Mouse (Mus musculus): ENCODE measurements around the gene 5430427O19Rik. TPM values are rescaled to one million over a fixed set of nuclear protein-coding genes. Genes with fewer than 3 reads are reported as not detected.

Gene 5430427O19Rik
- polyA plus RNA-seq, 1 experiment from 2014 or later, result 0.05 TPM

DNA sequence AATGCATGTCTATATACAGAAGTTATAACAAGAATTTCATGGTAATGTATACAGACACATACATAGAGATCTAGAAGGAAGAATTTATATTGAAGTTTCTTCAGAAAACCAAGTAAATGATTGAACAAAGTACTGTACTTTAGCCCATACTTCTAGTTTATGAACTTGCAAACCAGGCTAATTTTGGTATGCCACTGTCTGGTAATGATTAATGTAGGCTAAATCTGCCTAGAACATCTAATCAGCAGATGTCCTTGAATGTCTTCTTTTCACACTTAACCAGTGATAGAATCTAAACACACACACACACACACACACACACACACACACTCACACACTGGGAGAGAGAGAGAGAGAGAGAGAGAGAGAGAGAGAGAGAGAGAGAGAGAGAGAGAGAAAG, 8.1 kb downstream of the 5430427O19Rik start:
- H3K27me3 ChIP-seq, result no peaks in the 10 kb centered on the region
- H3K4me3 ChIP-seq (replicated peaks), result no peak overlapping the region
- no peaks in the 10 kb centered on the region for H3K36me3 ChIP-seq
- no peak overlapping the region for H3K4me2 ChIP-seq
- H3K27ac ChIP-seq, result no peak overlapping the region
- H3K9ac ChIP-seq (replicated peaks), result no peak overlapping the region
- no peaks in the 10 kb centered on the region for H3K9me3 ChIP-seq
- ATAC-seq (ENCODE audit: insufficient number of reproducible peaks, insufficient read depth, low FRiP score, low TSS enrichment, low read depth), result no peak
- no peaks in the 10 kb centered on the region for H3K4me1 ChIP-seq (replicated peaks)

- H3K4me2 ChIP-seq, result no peak overlapping the region
- no peak overlapping the region for H3K4me3 ChIP-seq (replicated peaks)
- ATAC-seq (ENCODE audit: insufficient number of reproducible peaks, insufficient read depth, low FRiP score, low TSS enrichment, low read depth), result no peak
- H3K9ac ChIP-seq (replicated peaks), result no peak overlapping the region
- 51% methylated on average over 7 of the region's 7 CpGs for WGBS
- no peaks in the 10 kb centered on the region for H3K9me3 ChIP-seq
- H3K36me3 ChIP-seq, result no peaks in the 10 kb centered on the region
- no peaks in the 10 kb centered on the region for H3K27me3 ChIP-seq
- no peaks in the 10 kb centered on the region for H3K4me1 ChIP-seq (replicated peaks)
- no peak overlapping the region for H3K27ac ChIP-seq
Measured at GRCm38 (mm10) chrX:85879198-85879977, 9.2 kb downstream of the 5430427O19Rik start.

DNA sequence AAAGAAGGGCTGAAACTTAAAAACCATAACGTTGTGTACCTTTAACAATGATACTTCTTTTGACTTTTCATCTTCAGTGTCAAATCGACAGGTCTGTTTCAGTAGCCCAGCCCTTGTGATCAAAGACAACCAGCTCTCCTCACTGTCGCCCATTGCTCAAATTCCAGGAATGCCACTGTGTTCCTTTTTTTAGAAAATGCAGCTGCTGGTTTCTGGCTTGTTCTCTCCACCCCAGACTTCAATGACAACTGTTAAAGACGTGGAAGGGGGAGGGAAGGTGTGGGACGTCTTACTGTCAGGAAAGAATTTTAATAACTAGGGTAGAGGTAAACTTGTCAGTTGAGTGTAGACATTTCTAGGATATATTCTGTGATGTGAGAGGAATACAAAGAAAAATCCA, 16.5 kb downstream of the 5430427O19Rik start:
- Histone ChIP-seq H3K27ac (no peak overlapping the region), H3K4me1 (replicated peaks) (no peaks in the 10 kb centered on the region), H3K4me2 (no peak overlapping the region), H3K9me3 (no peaks in the 10 kb centered on the region), H3K9ac (replicated peaks) (no peak overlapping the region), H3K36me3 (no peaks in the 10 kb centered on the region), H3K27me3 (no peaks in the 10 kb centered on the region), H3K4me3 (replicated peaks) (no peak overlapping the region)
- WGBS, result 45% methylated on average over 5 of the region's 5 CpGs
- ATAC-seq (ENCODE audit: insufficient number of reproducible peaks, insufficient read depth, low FRiP score, low TSS enrichment, low read depth), result no peak

DNA sequence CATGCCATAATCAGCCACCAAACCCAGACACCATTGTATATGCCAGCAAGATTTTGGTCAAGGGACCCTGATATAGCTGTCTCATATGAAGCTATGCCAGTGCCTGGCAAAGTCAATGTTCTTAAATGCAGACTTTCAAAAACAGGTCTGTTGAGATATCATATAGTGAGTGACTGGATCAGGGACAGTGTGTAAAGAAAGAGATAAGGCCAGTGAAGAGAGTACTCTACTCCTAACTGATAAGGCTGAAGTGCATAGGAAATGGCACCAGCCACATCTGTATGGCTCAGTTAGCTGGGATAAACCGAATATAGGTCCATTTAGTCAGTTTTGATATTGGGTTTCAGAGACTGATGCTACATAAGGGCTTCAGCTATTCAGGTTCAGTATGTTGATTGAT, 31.0 kb downstream of the 5430427O19Rik start:
- no peak for ATAC-seq (ENCODE audit: insufficient number of reproducible peaks, insufficient read depth, low FRiP score, low TSS enrichment, low read depth)
- WGBS, result 68% methylated on average over 1 of the region's 1 CpGs
- no peaks in the 10 kb centered on the region for H3K9me3 ChIP-seq
- no peak overlapping the region for H3K4me2 ChIP-seq
- no peak overlapping the region for H3K9ac ChIP-seq (replicated peaks)
- H3K4me3 ChIP-seq (replicated peaks), result no peak overlapping the region
- H3K36me3 ChIP-seq, result no peaks in the 10 kb centered on the region
- H3K27ac ChIP-seq, result no peak overlapping the region
- H3K4me1 ChIP-seq (replicated peaks), result no peaks in the 10 kb centered on the region
- H3K27me3 ChIP-seq, result no peaks in the 10 kb centered on the region; the same call in 1 of the 2 replicates

GRCm38 (mm10) chrX:85919034-85919433, 48.9 kb downstream of the 5430427O19Rik start:
- Histone ChIP-seq H3K4me2 (no peak overlapping the region), H3K4me3 (replicated peaks) (no peak overlapping the region), H3K9me3 (no peaks in the 10 kb centered on the region), H3K36me3 (no peaks in the 10 kb centered on the region), H3K27me3 (no peaks in the 10 kb centered on the region), H3K9ac (replicated peaks) (no peak overlapping the region), H3K27ac (no peak overlapping the region), H3K4me1 (replicated peaks) (no peaks in the 10 kb centered on the region)
- WGBS, result 40% methylated on average over 3 of the region's 3 CpGs
- ATAC-seq (ENCODE audit: insufficient number of reproducible peaks, insufficient read depth, low FRiP score, low TSS enrichment, low read depth), result no peak

DNA sequence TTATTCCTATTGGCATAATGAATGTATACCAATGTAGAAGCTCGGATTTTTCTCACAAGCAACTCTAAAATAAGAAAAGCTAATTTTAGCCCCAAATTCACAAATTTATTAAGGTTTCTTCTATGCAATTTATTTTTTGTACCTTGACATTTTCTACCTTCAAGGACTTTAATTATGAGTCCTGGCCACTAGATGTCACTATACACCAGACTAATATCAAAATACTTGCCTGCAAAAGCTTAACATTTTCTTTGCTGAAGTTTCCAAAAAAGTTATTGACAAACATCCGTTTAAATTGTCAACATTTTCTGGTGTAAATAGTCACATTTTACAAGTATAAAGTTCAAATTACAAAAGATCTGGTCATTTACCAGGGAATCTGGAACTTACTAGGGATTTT, 62.8 kb downstream of the 5430427O19Rik start:
- no peaks in the 10 kb centered on the region for H3K36me3 ChIP-seq
- H3K4me3 ChIP-seq (replicated peaks), result no peak overlapping the region
- no peaks in the 10 kb centered on the region for H3K4me1 ChIP-seq (replicated peaks)
- no peaks in the 10 kb centered on the region for H3K27me3 ChIP-seq
- H3K4me2 ChIP-seq, result no peak overlapping the region
- whole genome bisulfite sequencing, result 11% methylated on average over 2 of the region's 2 CpGs
- ATAC-seq (ENCODE audit: insufficient number of reproducible peaks, insufficient read depth, low FRiP score, low TSS enrichment, low read depth), result no peak
- H3K27ac ChIP-seq, result no peak overlapping the region
- no peak overlapping the region for H3K9ac ChIP-seq (replicated peaks)
- H3K9me3 ChIP-seq, result no peaks in the 10 kb centered on the region

Other genes starting within 250 kb of the 5430427O19Rik start
- 5.3 and 6.8 TPM in 2 replicates for gene Gk, start 93.5 kb upstream of the 5430427O19Rik start, polyA plus RNA-seq (2016; fragmentation: Nextera tagmentation; extraction: Ambion mirVana)
- gene Samt3, start 173.8 kb downstream of the 5430427O19Rik start, polyA plus RNA-seq (2016; fragmentation: Nextera tagmentation; extraction: Ambion mirVana), result not detected in 2 replicates